Comparison of ENCODE assay signal across 9 mouse cellular contexts in the genomic region with DNA sequence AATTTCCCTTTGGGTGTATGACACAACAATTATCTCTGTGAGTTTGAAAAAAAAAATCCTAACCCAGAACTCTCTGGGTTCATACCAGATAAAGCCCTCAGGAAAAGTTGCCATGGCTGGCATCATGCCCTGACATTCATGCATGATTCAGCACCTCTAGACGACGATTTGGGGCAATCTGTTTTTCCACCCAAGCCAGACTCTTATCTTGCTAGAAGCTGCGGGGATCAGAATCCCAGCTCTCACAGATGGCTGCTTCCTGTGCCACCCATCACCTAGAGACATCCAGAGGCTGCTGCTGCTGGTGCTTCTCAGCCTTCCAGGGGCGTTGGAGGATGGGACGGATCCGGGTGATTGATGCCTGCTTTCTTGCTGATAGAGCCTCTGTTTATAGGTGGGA.
DNase-seq lines count a peak whose midpoint lies in the region; ATAC-seq lines count a peak whose summit lies in the region.
"Had no signal": no experiment of that assay in that cellular context is flagged by ENCODE, and none has a peak within 500 bp of the region (broad histone marks: within the 10 kb centered on the region; RNA-seq: fewer than 3 reads in every experiment).

No protein-coding gene starts in this region.

- H3K36me3 ChIP-seq in hindbrain, embryonic 13.5 days = no peaks in the 10 kb centered on the region
- H3K36me3 ChIP-seq in hindbrain, embryonic 11.5 days (ENCODE audit: control insufficient read depth, insufficient read depth, low read length) = no peaks in the 10 kb centered on the region
- H3K36me3 ChIP-seq: limb, embryonic 15.5 days had no signal

- H3K9me3 ChIP-seq in hindbrain, embryonic 13.5 days = no peaks in the 10 kb centered on the region
- H3K9me3 ChIP-seq in hindbrain, embryonic 11.5 days (ENCODE audit: control insufficient read depth, low read length) = no peaks in the 10 kb centered on the region
- H3K9me3 ChIP-seq: limb, embryonic 15.5 days had no signal

- H3K4me3 ChIP-seq in hindbrain, embryonic 13.5 days = no peak overlapping the region
- H3K4me3 ChIP-seq in hindbrain, embryonic 11.5 days (ENCODE audit: low read depth, low read length) = no peak overlapping the region
- H3K4me3 ChIP-seq: limb, embryonic 15.5 days had no signal

- H3K4me2 ChIP-seq in hindbrain, embryonic 13.5 days = no peak overlapping the region
- H3K4me2 ChIP-seq in hindbrain, embryonic 11.5 days (replicated peaks; ENCODE audit: low read depth, low read length) = no peak overlapping the region
- H3K4me2 ChIP-seq: limb, embryonic 15.5 days had no signal

- ATAC-seq in hindbrain, embryonic 13.5 days (ENCODE audit: low FRiP score) = 0 out of 2 replicates have a peak, but pooled peaks have one; percentile 36
- no peak for ATAC-seq in hindbrain, embryonic 11.5 days (ENCODE audit: low FRiP score)

- 55% methylated on average over 6 of the region's 6 CpGs for WGBS in hindbrain, embryonic 13.5 days
- 59% methylated on average over 6 of the region's 6 CpGs for WGBS in hindbrain, embryonic 11.5 days

- no peak overlapping the region for H3K9ac ChIP-seq in hindbrain, embryonic 13.5 days
- H3K9ac ChIP-seq in hindbrain, embryonic 11.5 days (ENCODE audit: low read depth, low read length) = no peak overlapping the region
- H3K9ac ChIP-seq: limb, embryonic 15.5 days had no signal

- no peak for DNase-seq in hindbrain, embryonic 11.5 days (ENCODE audit: low spot score)
- DNase-seq in adrenal gland, postnatal 10 days = peak; percentile 84
- peak; percentile 40 to 42 for DNase-seq in frontal cortex, postnatal 10 days (ENCODE audit: low spot score in 2 of 2)
- DNase-seq in left cerebral cortex, adult 18-20 months (ENCODE audit: low spot score in 2 of 2) = peak; percentile 64 to 66
- no peak for DNase-seq in spleen, postnatal 10 days (ENCODE audit: low spot score in 2 of 2)
- DNase-seq in urinary bladder, adult 2 months (ENCODE audit: low spot score) = no peak
- DNase-seq in embryo, embryonic 11 days = no peak

- no peak overlapping the region for H3K27ac ChIP-seq in hindbrain, embryonic 13.5 days
- no peak overlapping the region for H3K27ac ChIP-seq in hindbrain, embryonic 11.5 days (ENCODE audit: low read depth, low read length)
- H3K27ac ChIP-seq: limb, embryonic 15.5 days had no signal

- H3K27me3 ChIP-seq in hindbrain, embryonic 13.5 days = no peaks in the 10 kb centered on the region
- H3K27me3 ChIP-seq in hindbrain, embryonic 11.5 days (ENCODE audit: control insufficient read depth, insufficient read depth, low read length) = no peaks in the 10 kb centered on the region
- H3K27me3 ChIP-seq: limb, embryonic 15.5 days had no signal

- H3K4me1 ChIP-seq in hindbrain, embryonic 13.5 days (replicated peaks) = peaks cover 8% of the 10 kb centered on the region; the same call in 1 of the 2 replicates
- no peaks in the 10 kb centered on the region for H3K4me1 ChIP-seq in hindbrain, embryonic 11.5 days (replicated peaks; ENCODE audit: control insufficient read depth, insufficient read depth, low read length)
- H3K4me1 ChIP-seq: limb, embryonic 15.5 days had no signal

Comparison
In these comparisons a context has a peak if more than half of its experiments do, and no peak if none do; other contexts are left out.
1. DNase-seq: peak in adrenal gland, postnatal 10 days (single experiment), frontal cortex, postnatal 10 days (2 of 2) and left cerebral cortex, adult 18-20 months (2 of 2); none in hindbrain, embryonic 11.5 days (single experiment), spleen, postnatal 10 days (0 of 2), urinary bladder, adult 2 months (single experiment) and embryo, embryonic 11 days (single experiment).